Mouse (Mus musculus) heart, postnatal 10 days (tissue): ENCODE data around the gene Ifnk. TPM values are rescaled to one million over a fixed set of nuclear protein-coding genes. Genes with fewer than 3 reads are reported as not detected.

Source experiments
- DNase-seq, 2 experiments: peaks; one replicate each; pipeline ENCODE4 v3.0.0; 2021
- intact Hi-C: fragments of 180-260 bp; cut with DNase I; formaldehyde crosslinking; loops from one replicate; pipeline ENCODE4 v1.15.1; 2025
- total RNA-seq, 2 experiments: library from RNA; stranded (reverse); gene quantifications; 2 replicates each; pipeline ENCODE4 v1.2.3; 2021

Gene Ifnk
- total RNA-seq, 2 experiments from 2014 or later, result not detected

- intact Hi-C loops, result no loop called here
- no peak for DNase-seq
Measured at GRCm38 (mm10) chr4:35138077-35138476, 13.8 kb upstream of the Ifnk start.

GRCm38 (mm10) chr4:35140317-35140716 is 11.5 kb upstream of the Ifnk start:
- intact Hi-C loops, result no loop called here
- no peak for DNase-seq

- intact Hi-C loops, result no loop called here
- DNase-seq, result no peak
Measured at GRCm38 (mm10) chr4:35143472-35144102, 8.3 kb upstream of the Ifnk start.

GRCm38 (mm10) chr4:35145726-35146125 is 6.1 kb upstream of the Ifnk start:
- no peak for DNase-seq
- intact Hi-C loops, result no loop called here

DNA sequence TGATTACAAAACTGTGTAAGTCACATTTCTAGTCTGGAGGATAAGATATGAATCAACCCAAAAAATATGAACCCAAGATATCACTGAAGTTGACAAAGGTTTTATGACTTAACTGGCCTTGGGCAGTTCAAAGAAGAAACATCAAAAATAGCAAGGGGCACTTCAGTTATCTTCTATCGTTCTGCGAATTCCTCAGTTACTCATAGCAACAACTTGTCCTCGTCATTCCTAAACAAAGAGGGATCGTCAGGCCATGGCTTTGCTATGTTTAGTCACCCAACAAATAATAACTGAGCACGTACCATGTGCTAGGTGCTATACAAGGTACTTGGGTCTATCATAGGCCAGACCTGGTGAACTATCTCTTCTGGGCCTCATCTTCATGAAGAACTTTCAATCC is 5.3 kb upstream of the Ifnk start:
- intact Hi-C loops, result no loop called here

GRCm38 (mm10) chr4:35148326-35148725 is 3.5 kb upstream of the Ifnk start:
- DNase-seq, result no peak
- intact Hi-C loops, result no loop called here

More for the DNA sequence above, 5.3 kb upstream of the Ifnk start:
- DNase-seq, result no peak

DNA sequence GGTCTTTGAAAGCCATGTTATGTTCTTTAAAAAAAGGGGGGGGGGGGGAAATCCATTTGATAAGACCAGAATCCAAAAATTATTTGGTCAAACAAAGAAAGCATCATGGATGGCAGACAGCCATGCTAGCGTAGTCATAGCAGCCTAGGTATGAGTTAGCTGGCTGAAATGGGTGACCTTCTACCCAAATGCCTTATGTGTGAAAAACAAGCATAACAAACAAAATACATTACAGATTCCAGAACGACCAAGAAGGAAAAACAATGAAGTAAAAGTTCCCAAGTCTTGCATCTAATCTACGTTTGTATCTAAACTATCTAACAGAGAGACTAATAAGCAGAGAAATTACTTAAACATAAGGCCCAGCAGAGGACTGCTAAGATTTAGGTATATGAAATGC is 1.1 kb upstream of the Ifnk start:
- intact Hi-C loops, result no loop called here
- no peak for DNase-seq

- DNase-seq, result no peak
- intact Hi-C loops, result no loop called here
Measured at GRCm38 (mm10) chr4:35154051-35154450, 2.2 kb downstream of the Ifnk start.

GRCm38 (mm10) chr4:35155132-35155922 is 3.5 kb downstream of the Ifnk start:
- intact Hi-C loops, result loop anchor here (5.0 kb wide), 1 partner anchor 178 kb away; no protein-coding TSS in a partner anchor
- DNase-seq, result peak; percentile 19 to 33

DNA sequence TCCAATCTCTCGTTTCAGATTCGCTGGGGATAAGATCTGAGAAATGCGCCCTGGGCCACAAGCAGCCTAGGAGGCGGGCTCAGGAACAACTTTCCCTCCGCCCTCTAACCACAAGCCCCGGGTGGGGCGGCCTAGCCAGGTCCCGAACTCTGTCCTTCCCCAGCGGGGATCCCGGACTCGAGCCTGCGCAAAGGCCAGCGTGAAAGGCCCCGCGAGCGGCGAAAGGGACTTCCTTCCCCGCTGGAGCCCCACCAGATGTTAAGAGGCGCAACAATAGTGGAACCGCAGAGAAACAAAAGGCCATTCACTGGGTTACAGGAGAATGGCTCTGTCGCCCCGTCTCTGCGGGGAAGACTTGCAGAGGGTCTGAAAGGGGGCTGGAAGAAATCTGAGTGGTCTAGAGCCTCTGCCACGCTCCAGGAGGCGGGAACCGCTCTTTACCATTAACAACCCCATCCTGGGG is 4.3 kb downstream of the Ifnk start:
- intact Hi-C loops, result loop anchor here (5.0 kb wide), 1 partner anchor 179 kb away; no protein-coding TSS in a partner anchor
- peak; percentile 51 to 53 for DNase-seq

DNA sequence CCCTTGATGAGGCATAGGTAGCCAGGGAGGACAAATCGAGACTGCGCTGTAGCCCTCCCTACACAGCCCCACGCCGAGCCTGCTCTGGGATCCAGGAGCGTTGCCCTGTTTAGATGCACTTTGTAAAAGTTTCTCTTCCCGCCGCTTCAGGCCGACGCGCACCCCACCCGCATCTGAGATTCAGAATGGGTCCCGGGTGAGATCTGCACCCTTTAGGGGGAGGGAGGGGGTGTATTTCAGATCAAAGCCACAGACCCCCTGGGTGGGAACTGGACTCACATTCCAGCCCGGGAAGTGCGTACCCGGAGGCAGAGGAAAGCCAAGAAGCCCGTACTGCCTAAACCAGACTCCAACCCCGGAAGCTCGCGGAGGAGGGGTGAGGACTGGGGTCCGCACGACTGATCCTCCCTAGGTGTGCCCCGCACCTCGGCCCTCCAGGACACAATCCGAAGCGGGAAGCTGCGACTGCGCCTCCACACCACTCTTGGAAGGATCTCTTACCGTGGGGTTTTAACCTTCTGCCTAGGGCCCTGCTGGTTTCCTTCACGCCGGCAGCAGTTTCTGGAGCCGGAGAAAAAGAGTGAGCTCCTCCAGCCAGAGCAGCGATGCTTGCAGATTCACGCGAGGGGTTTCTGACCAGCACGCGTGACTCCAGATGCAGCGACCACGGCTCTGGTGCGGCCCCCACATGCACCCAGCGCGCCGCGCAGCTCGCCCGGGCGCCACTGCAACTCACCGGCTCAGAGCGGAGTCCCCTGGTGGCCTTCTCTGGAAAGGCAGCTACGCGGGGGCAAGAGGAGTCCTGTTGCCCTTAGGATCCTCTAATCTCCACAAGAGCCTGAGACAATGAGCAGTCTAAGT is 5.1 kb downstream of the Ifnk start, which contains the start of gene Mob3b:
TSS of gene Mob3b (minus strand) at position 734 of the 861 bp plus-strand sequence.
- peak; percentile 90 to 91 for DNase-seq
- intact Hi-C loops, result loop anchor here (1.0 to 5.0 kb wide), 2 partner anchors 180 to 199 kb away; no protein-coding TSS in a partner anchor

DNA sequence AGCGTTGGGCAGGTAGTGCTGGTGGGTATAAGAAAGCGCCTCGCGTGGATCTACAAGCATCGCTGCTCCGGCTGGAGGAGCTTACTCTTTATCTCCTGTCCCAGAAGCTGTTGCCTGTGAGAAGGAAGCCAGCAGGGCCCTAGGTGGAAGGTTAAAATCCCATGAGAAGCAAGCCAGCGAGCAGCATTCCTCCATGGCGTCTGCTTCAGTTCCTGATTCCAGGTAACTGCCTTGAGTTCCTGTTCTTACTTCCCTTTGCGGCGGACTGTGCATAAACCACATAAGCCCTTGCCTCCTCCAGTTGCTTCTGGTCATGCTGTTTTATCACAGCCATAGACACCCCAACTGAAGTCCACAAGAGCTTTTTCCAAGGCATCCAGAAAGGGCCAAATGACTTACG is 6.0 kb downstream of the Ifnk start:
- DNase-seq, result no peak
- intact Hi-C loops, result loop anchor here (1.0 to 5.0 kb wide), 2 partner anchors 181 to 200 kb away; no protein-coding TSS in a partner anchor

DNA sequence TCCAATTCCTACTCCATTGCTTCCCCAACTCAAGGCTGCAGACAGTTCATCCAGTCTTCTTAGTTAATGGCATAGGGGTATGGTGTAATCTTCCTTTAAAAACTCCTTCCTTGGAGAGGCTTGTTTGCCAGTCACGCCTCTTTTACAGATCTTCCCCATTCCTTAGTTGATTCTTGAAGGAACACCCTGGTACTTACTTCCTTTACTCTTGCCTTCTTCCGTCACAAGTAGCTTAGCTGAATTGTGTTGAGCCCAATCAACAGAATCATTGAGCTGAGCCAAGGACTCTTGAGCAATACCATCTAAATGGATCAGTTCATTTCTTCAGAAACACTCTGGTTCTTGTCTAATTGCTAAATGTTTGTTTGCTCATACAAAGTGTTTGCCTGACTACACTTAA is 13.4 kb downstream of the Ifnk start:
- intact Hi-C loops, result no loop called here
- DNase-seq, result no peak

DNA sequence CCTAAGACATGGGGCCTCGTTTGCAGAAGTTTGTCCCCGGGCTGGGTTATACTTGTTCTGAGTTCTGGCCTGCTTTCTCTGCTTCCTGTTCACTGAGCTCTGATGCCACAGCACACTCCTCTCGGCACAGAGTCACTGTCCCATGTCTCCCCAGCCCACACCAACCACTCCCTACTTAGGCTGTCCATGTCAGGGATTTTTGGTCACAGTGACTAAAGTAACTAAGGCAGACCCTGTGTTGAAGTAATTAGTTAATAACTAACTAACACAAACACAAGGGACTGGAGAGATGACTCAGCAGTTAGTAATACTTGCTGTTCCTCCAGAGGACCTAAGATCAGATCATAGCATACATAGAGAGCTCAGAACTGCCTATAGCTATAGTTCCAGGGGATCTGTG is 14.1 kb downstream of the Ifnk start:
- intact Hi-C loops, result no loop called here

DNA sequence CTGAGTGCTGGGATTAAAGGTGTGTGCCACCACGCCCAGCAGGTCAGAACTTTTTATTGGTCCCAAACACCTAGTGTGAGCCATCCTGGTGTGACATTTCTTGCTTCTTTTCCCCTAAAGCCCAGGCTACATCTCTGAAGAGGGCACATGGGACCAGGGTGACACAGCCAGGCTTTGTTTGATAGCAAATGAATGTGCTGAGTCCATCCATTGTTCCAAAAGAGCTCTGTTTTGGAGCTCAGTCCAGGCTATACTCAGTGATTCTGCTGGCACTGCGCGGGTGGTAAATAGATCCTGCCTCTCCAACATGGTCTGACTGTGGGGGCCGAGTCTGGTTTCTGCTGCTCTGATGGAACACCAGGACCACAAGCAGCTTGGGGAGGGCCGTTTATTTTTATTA is 16.0 kb downstream of the Ifnk start:
- DNase-seq, result no peak
- intact Hi-C loops, result no loop called here

More for the DNA sequence above, 14.1 kb downstream of the Ifnk start:
- no peak for DNase-seq

GRCm38 (mm10) chr4:35169571-35170125 is 17.8 kb downstream of the Ifnk start:
- no peak for DNase-seq
- intact Hi-C loops, result no loop called here

DNA sequence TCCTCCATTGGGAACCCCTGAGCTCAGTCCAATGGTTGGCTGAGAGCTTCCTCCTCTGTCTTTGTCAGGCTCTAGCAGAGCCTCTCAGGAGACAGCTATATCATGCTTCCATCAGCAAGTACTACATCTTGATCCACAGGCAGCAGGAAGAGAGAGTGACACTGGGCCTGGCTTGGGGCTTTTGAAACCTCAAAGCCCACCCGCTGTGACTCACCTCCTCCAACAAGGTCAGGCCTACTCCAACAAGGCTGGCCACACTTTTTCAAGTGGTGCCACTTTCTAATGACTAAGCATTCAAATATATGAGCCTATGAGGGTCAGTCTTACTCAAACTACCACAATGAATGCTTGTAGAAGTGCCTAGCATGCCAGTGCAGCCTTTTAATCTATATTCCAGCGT is 20.6 kb downstream of the Ifnk start:
- intact Hi-C loops, result no loop called here
- no peak for DNase-seq

- no peak for DNase-seq
- intact Hi-C loops, result no loop called here
Measured at GRCm38 (mm10) chr4:35173551-35173950, 21.7 kb downstream of the Ifnk start.

DNA sequence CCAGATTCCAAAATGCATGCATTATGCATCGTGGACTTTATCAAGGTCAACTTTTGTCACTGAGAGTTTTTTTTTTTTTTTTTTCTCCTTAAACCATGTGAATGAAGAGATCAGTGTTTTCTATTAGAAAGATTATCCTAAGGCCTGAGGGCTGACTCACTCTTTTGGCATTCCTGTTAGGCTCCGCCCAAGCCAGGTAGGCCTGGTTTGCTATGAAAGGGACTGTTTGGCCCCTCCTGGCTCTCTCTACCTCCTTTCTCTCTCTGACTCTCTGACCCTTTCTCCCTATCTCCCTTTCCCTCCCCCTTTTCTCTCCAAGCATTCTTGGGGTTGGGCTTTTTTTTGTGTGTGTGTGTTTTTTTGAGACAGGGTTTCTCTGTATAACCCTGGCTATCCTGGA is 23.7 kb downstream of the Ifnk start:
- DNase-seq, result no peak
- intact Hi-C loops, result no loop called here

DNA sequence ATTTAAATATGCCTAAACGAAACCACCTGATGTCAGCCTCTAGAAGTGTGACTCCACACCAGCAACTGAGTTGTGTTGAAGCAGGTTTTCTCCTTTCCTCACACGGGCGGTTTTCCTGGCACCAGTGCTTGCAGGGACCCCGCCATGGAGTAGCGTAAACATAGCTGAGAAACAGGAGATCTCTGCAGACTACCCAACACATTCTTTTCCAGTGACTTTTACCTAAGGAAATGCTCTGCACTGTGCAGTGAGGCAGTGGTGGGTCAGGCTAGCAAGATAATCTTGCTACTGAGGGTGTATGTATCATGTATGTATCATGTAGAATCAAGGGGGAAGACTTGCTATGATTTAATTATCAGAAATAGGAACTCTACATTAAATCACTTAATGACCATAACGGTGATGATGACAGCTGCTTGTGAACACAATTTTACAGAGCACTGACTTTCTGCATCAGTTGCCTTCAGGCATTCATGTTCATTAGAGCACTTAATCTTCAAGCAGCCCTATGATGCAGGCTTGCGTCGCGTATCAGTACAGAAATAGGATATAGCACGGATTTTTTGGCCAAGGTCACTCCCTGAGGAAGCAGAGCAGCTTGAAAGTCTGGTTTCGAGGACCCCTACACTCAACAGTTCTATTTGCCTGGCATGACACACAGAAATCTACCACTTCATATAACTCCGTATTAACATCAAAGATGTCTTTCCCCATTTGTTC is 26.2 kb downstream of the Ifnk start:
- intact Hi-C loops, result no loop called here
- no peak for DNase-seq
